Mouse (Mus musculus): ENCODE data around the gene Cacng6. TPM values are rescaled to one million over a fixed set of nuclear protein-coding genes. Genes with fewer than 3 reads are reported as not detected.
A peak's percentile ranks its signal among the peaks of the same experiment; 100 is the strongest.

The Cacng6 gene
- polyA plus RNA-seq, 1 experiment: 0.16 TPM

GRCm38 (mm10) chr7:3472774-3473173 is 48.8 kb downstream of the Cacng6 start:
- TF ChIP-seq CTCF (IDR thresholded peaks at IDR 0.05; ENCODE audit: borderline replicate concordance, extremely low read depth, insufficient read depth, insufficient read length) (no peak), POLR2A (IDR thresholded peaks at IDR 0.05; ENCODE audit: borderline replicate concordance, extremely low read depth, insufficient read depth, insufficient read length, poor library complexity, severe bottlenecking) (no peak)
- no peak for DNase-seq (ENCODE audit: low read depth)

- TF ChIP-seq POLR2A (IDR thresholded peaks at IDR 0.05; ENCODE audit: borderline replicate concordance, extremely low read depth, insufficient read depth, insufficient read length, poor library complexity, severe bottlenecking) (no peak), CTCF (IDR thresholded peaks at IDR 0.05; ENCODE audit: borderline replicate concordance, extremely low read depth, insufficient read depth, insufficient read length) (no peak)
- DNase-seq (ENCODE audit: low read depth): peak; percentile 9
Measured at GRCm38 (mm10) chr7:3474291-3475080, 50.5 kb downstream of the Cacng6 start.

GRCm38 (mm10) chr7:3476728-3477127 is 52.7 kb downstream of the Cacng6 start:
- DNase-seq (ENCODE audit: low read depth): peak; percentile 3
- TF ChIP-seq CTCF (IDR thresholded peaks at IDR 0.05; ENCODE audit: borderline replicate concordance, extremely low read depth, insufficient read depth, insufficient read length) (no peak), POLR2A (IDR thresholded peaks at IDR 0.05; ENCODE audit: borderline replicate concordance, extremely low read depth, insufficient read depth, insufficient read length, poor library complexity, severe bottlenecking) (no peak)

GRCm38 (mm10) chr7:3481948-3482608 is 58.1 kb downstream of the Cacng6 start:
- DNase-seq (ENCODE audit: low read depth): no peak
- no peak for TF ChIP-seq CTCF (IDR thresholded peaks at IDR 0.05; ENCODE audit: borderline replicate concordance, extremely low read depth, insufficient read depth, insufficient read length)

Other genes with a start within 250 kb of the Cacng6 start
- gene Nlrp12, start 174.5 kb upstream of the Cacng6 start, polyA plus RNA-seq (2012; rRNA removed): not detected in 2 replicates
- 55.6 and 62.7 TPM in 2 replicates for gene Myadm, start 135.1 kb upstream of the Cacng6 start, polyA plus RNA-seq (2012; rRNA removed)
- gene Prkcg, start 135.0 kb upstream of the Cacng6 start, polyA plus RNA-seq (2012; rRNA removed): 4.0 and 5.6 TPM in 2 replicates
- gene Cacng7, start 91.2 kb upstream of the Cacng6 start, polyA plus RNA-seq (2012; rRNA removed): 145 and 171 TPM in 2 replicates
- 22.4 and 26.3 TPM in 2 replicates for gene Cacng8, start 33.5 kb upstream of the Cacng6 start, polyA plus RNA-seq (2012; rRNA removed)
- gene Tarm1, start 78.4 kb downstream of the Cacng6 start, polyA plus RNA-seq (2012; rRNA removed): 0.10 TPM in 1 of 2 replicates, not detected in the other
- 1.7 and 1.8 TPM in 2 replicates for gene Oscar, start 192.0 kb downstream of the Cacng6 start, polyA plus RNA-seq (2012; rRNA removed)
- 198 and 266 TPM in 2 replicates for gene Ndufa3, start 193.2 kb downstream of the Cacng6 start, polyA plus RNA-seq (2012; rRNA removed)
- gene Tfpt, start 205.7 kb downstream of the Cacng6 start, polyA plus RNA-seq (2012; rRNA removed): 26.1 and 27.6 TPM in 2 replicates
- 68.2 and 70.7 TPM in 2 replicates for gene Prpf31, start 205.8 kb downstream of the Cacng6 start, polyA plus RNA-seq (2012; rRNA removed)
- 64.9 and 80.1 TPM in 2 replicates for gene Cnot3, start 221.1 kb downstream of the Cacng6 start, polyA plus RNA-seq (2012; rRNA removed)
- gene Leng1, start 241.6 kb downstream of the Cacng6 start, polyA plus RNA-seq (2012; rRNA removed): 6.6 and 8.6 TPM in 2 replicates